ENCODE assay signal across 7 mouse cellular contexts in the genomic region with DNA sequence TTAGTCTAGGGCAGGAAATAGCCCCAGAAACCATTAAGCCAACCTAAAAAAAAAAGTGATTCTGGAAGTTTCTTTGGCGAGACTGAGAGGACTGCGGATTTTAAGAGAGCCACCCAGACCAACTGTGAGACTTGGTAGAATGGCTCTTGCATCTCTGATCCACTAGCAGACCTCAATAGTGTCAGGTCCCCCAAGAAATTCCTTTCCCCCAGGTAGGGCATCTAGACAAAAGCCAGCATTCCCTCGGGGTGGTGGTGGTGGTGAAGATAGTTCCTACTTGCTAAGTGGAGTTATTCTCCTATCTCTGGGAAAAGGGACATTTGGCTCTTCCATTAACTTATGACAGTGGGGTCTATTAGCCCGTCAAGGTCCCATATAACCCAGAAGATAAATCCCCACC. TPM values are rescaled to one million over a fixed set of nuclear protein-coding genes. Genes with fewer than 3 reads are reported as not detected.
DNase-seq lines count a peak whose midpoint lies in the region; ATAC-seq and TF ChIP-seq lines count a peak whose summit lies in the region.

No protein-coding gene starts in this region.

- H3K27ac ChIP-seq in forebrain, embryonic 13.5 days = no peak overlapping the region
- peak overlapping the region; percentile 74 for H3K27ac ChIP-seq in liver, adult 2 months (replicated peaks; ENCODE audit: insufficient read depth, low read depth, low read length)
- peak overlapping the region; percentile 86; the same call in 1 of the 2 replicates for H3K27ac ChIP-seq in stomach, postnatal 0 days (replicated peaks)

- no peak for TF ChIP-seq CTCF in liver, adult 2 months (IDR thresholded peaks at IDR 0.05; ENCODE audit: low read depth, low read length)
- TF ChIP-seq CTCF in stomach, postnatal 0 days (IDR thresholded peaks at IDR 0.05; ENCODE audit: low read depth) = no peak

- no peak for TF ChIP-seq POLR2A in liver, adult 2 months (IDR thresholded peaks at IDR 0.05; ENCODE audit: extremely low read depth, insufficient read depth, low read length)

- peak overlapping the region; percentile 75 for H3K4me2 ChIP-seq in forebrain, embryonic 13.5 days
- peak overlapping the region; percentile 75 for H3K4me2 ChIP-seq in stomach, postnatal 0 days (replicated peaks; ENCODE audit: low read depth)

- WGBS in forebrain, embryonic 13.5 days = 22% methylated on average over 4 of the region's 4 CpGs
- WGBS in liver, adult 2 months = 29% methylated on average over 4 of the region's 4 CpGs
- WGBS in stomach, postnatal 0 days = 38% methylated on average over 4 of the region's 4 CpGs

- no peaks in the 10 kb centered on the region for H3K9me3 ChIP-seq in forebrain, embryonic 13.5 days (replicated peaks)
- H3K9me3 ChIP-seq in stomach, postnatal 0 days (ENCODE audit: control insufficient read depth, low read length) = no peaks in the 10 kb centered on the region

- H3K4me3 ChIP-seq in forebrain, embryonic 13.5 days = peak overlapping the region; percentile 93
- H3K4me3 ChIP-seq in liver, adult 2 months (ENCODE audit: insufficient read depth, low read depth, low read length) = peak overlapping the region; percentile 45
- peak overlapping the region; percentile 99 for H3K4me3 ChIP-seq in stomach, postnatal 0 days (ENCODE audit: low read depth, low read length)

- peaks cover 25% of the 10 kb centered on the region for H3K4me1 ChIP-seq in forebrain, embryonic 13.5 days
- peaks cover 21% of the 10 kb centered on the region for H3K4me1 ChIP-seq in liver, adult 2 months (ENCODE audit: control insufficient read depth, insufficient read depth, low read length)
- peaks cover 4% of the 10 kb centered on the region for H3K4me1 ChIP-seq in stomach, postnatal 0 days (replicated peaks; ENCODE audit: control insufficient read depth, insufficient read depth)

- no peaks in the 10 kb centered on the region for H3K36me3 ChIP-seq in forebrain, embryonic 13.5 days (ENCODE audit: poor library complexity, severe bottlenecking)
- no peaks in the 10 kb centered on the region for H3K36me3 ChIP-seq in liver, adult 2 months (ENCODE audit: control insufficient read depth, insufficient read depth, low read length)
- no peaks in the 10 kb centered on the region for H3K36me3 ChIP-seq in stomach, postnatal 0 days (ENCODE audit: control insufficient read depth, insufficient read depth, low read length)

- ATAC-seq in forebrain, embryonic 13.5 days = peak; percentile 7
- ATAC-seq in stomach, postnatal 0 days (ENCODE audit: low FRiP score, low TSS enrichment) = no peak

- H3K9ac ChIP-seq in forebrain, embryonic 13.5 days = peak overlapping the region; percentile 70
- H3K9ac ChIP-seq in liver, adult 2 months (ENCODE audit: low read depth, low read length) = peak overlapping the region; percentile 68
- peak overlapping the region; percentile 70 for H3K9ac ChIP-seq in stomach, postnatal 0 days (ENCODE audit: low read length)

- no peak for TF ChIP-seq EP300 in stomach, postnatal 0 days (optimal IDR thresholded peaks at IDR 0.05)

- peak; percentile 20 for DNase-seq in retina, embryonic 14.5 days (ENCODE audit: low spot score)
- no peak for DNase-seq in retina, postnatal 1 day
- no peak for DNase-seq in liver, adult 2 months (ENCODE audit: extremely low read depth, low read depth, low spot score)
- DNase-seq in stomach, postnatal 0 days (ENCODE audit: low spot score) = no peak
- DNase-seq in layer of hippocampus, adult 18-20 months (ENCODE audit: low spot score in 2 of 2) = no peak
- no peak for DNase-seq in frontal cortex, adult 2 months (ENCODE audit: extremely low spot score in 1 of 2, low spot score in 1 of 2)

- H3K79me2 ChIP-seq in liver, adult 2 months (ENCODE audit: control insufficient read depth, insufficient read depth, low read length) = peaks cover 16% of the 10 kb centered on the region; the same call in 1 of the 2 replicates

- no peaks in the 10 kb centered on the region for H3K27me3 ChIP-seq in forebrain, embryonic 13.5 days
- H3K27me3 ChIP-seq in liver, adult 2 months (ENCODE audit: control insufficient read depth, insufficient read depth, low read length) = no peaks in the 10 kb centered on the region
- no peaks in the 10 kb centered on the region for H3K27me3 ChIP-seq in stomach, postnatal 0 days (ENCODE audit: control insufficient read depth, insufficient read depth, low read length)

RNA-seq across cellular contexts. Expression of gene Dnajc3, which starts 0.8 kb away (rescaled TPM):
- 17.4 and 17.5 TPM in 2 replicates for polyA plus RNA-seq in forebrain, embryonic 13.5 days (2015; fragmentation: Nextera tagmentation; extraction: Ambion mirVana)
- 155 and 159 TPM in 2 replicates for total RNA-seq in liver, adult 2 months (2014; rRNA removed)
- 32.4 and 40.2 TPM in 2 replicates for polyA plus RNA-seq in liver, adult 2 months (2012; rRNA removed)
- 44.9 and 49.5 TPM in 2 replicates for polyA plus RNA-seq in stomach, postnatal 0 days (2015; fragmentation: Nextera tagmentation; extraction: Ambion mirVana)
- 10 to 100 TPM; 41.0 to 42.9 TPM for total RNA-seq in layer of hippocampus, adult 18-20 months (2021)
- polyA plus RNA-seq in frontal cortex, adult 2 months (2012; rRNA removed) = 20.1 and 22.2 TPM in 2 replicates

RNA-seq across cellular contexts. Expression of gene Dzip1, which starts 11.7 kb away (rescaled TPM):
- 27.2 and 28.1 TPM in 2 replicates for polyA plus RNA-seq in forebrain, embryonic 13.5 days (2015; fragmentation: Nextera tagmentation; extraction: Ambion mirVana)
- 0.55 and 0.74 TPM in 2 replicates for total RNA-seq in liver, adult 2 months (2014; rRNA removed)
- polyA plus RNA-seq in liver, adult 2 months (2012; rRNA removed) = 0.23 and 0.44 TPM in 2 replicates
- polyA plus RNA-seq in stomach, postnatal 0 days (2015; fragmentation: Nextera tagmentation; extraction: Ambion mirVana) = 2.8 and 4.0 TPM in 2 replicates
- 100 to 1,000 TPM; 119 to 125 TPM for total RNA-seq in layer of hippocampus, adult 18-20 months (2021)
- 112 and 121 TPM in 2 replicates for polyA plus RNA-seq in frontal cortex, adult 2 months (2012; rRNA removed)

Comparison
In these comparisons a context has a peak if more than half of its experiments do, and no peak if none do; other contexts are left out.
1. H3K4me3 ChIP-seq: peak in every context shown above with its lines; median percentile 99 in stomach, postnatal 0 days; 93 in forebrain, embryonic 13.5 days; 45 in liver, adult 2 months.